Mouse (Mus musculus): ENCODE measurements at regions not wholly inside any gene's neighbourhood (a gene's known extent, or its start where the extent isn't known, plus 50 kb on each side); places are given as distances from the start of the nearest gene placed in this dataset.

DNA sequence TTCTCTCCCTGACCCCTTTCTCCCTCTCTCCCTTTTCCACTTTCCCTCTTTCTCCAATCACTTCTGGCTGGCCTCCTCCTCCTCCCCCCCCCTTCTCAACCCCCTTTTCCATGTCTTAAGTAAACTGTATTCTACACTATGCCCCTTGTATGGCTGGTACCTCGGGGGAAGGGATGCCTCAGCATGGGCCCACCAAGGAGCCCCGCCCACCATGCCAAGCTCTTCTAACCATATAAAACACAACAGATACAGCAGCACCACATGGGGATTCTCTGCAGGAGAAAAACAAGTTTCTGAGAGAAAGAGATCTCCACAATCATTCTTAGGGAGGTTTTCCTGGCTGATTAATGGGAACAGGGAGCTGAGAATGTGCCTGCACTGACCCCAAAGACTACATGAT is 196.6 kb upstream of the Trib2 start:
- no peak for ATAC-seq

DNA sequence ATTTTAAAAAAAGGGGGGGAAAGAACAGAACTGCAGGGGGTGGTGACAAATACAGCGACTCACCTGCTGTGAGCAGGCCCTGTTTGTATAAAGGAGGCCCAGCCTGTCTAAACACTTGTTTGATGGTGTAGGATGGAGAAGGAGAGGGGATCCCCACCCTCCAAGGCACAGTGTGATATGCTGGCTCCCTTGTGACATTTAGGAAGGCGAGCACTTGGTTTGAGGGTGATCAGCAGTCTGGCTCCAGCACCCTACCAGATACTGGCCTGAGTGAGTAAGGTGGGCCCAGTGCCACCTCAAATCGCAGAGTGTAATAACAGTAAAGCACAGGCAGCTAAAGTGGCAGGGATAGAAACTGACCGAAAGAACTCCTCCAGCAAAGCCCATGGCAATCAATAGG is 195.4 kb upstream of the Trib2 start:
- ATAC-seq: no peak

DNA sequence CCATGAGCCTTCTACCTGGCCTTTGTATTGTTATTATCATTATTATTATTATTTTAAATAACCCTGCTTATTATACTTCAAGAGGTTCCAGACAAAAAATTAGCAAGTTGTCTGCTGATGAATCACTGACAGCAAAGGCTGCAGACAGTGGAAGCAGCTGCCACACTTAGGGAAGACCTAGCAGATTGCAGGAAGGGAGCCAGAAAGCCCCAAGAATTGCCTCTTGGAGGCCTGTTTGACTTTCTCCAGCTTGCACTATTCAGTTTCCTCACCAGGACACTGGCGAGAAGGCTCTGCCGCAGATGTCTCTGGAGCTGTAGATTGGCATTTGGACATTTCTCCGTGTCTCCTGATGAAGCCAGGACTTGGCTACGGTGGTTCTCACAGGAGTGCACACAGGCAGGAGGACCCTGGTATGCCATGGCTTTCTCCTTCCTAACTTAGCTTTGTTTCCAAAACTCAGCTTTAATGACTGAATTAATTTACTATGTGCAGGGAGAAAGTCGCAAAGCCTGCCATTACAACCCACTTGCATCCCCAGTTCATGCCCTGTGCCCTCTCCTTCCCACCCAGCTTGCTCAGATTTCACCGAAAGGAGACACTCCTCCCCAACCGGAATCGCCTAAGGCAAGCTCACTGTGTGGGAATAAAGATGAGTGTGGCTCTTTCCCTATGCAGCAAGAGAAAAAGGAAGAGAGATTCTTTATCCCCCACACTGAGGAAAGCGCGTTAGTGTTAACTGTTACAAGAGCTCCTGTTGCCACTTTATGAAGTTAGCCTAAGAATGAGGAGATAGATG is 193.3 kb upstream of the Trib2 start:
- ATAC-seq: no peak

DNA sequence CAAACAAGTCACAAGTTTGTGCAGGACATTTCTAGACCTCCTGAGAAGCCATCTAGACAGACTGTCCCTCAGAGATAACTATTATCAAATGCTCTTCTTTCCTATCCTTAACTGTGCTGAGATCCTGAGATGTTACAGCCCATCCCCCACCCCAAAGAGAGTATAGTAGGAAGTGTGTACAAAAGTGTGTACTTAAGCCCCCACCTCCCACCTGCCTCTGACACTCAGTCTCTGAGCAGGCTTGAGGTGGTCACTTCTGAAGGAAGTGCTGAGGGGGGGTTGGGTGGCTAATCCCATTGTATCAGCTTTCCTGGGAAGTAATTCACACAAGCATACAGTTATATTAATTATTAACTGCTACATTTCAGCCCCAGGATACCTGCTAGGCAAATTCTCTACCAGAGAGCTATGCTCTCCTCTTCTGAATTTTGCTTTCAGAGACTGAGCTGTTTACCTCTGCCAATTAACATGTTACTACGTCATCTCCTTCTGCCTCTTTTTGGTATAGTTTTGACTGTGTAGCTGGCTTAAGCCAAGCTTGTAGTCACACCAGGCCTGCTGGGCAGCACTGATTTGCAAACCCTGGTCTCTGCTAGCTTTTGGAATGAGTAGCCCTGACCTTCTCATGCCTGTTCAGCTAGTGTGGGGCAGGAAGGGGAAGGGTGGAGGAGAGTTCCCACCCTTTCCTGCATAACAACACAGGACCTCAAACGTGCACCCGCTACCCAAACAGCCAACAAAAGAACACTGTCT is 192.2 kb upstream of the Trib2 start:
- peak; percentile 72 for ATAC-seq

DNA sequence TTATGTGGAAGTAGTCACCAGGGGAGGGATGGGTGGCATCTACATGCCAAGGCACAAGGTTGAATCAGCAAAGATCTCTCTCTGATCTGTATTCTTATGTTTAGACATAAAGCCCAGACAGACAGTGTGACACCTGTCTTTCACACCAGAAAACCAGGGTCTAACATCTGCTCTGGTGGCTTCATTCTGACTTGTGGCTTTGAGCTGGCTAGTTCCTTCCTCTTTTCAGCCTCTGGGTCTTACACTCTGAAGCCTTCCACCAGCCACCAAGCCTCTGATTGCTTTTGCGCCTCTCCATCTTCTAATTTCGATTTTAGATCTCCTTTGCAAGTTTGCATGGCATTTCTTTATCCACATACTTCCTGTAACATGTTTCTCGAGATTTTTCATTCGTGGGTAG is 191.5 kb upstream of the Trib2 start:
- peak; percentile 42 for ATAC-seq

DNA sequence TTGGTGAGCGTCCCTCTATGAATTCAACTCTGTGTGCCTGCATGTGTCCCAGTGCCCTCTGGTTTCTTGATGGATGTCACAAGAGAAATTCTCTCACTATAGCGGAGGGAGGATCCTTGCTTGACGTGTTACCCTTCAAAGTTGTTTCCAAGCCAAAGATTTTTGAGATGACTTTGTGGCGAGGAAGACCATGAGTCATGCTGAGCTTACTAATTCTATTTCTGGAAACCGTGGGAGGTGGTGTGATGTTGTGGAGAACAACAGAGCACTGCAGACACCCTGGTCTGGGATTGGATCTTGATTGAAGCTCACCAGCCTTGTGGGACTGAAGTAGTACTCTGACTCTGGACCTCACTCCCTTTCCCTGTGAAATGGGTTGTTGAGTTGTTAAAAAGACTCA is 190.0 kb upstream of the Trib2 start:
- ATAC-seq: peak; percentile 50

DNA sequence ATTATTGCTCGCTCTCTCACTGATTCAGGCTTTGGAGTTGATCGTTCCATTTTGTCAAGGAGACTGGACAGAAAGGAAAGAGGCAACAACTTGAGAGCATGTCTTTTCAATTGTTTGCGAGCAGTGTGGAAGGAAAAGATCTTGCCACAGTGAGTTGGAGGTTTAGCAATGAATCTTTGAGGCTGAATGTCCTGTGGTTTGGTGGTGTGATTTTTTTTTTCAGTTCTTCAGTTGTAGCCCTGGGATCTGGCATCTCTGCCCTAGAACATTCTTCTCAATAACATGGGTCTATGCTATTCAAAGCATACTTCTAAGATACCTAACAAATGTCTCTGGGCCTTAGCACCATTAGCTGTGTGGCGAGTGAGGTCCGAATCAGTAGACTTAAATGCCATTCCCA is 189.6 kb upstream of the Trib2 start:
- ATAC-seq: no peak

DNA sequence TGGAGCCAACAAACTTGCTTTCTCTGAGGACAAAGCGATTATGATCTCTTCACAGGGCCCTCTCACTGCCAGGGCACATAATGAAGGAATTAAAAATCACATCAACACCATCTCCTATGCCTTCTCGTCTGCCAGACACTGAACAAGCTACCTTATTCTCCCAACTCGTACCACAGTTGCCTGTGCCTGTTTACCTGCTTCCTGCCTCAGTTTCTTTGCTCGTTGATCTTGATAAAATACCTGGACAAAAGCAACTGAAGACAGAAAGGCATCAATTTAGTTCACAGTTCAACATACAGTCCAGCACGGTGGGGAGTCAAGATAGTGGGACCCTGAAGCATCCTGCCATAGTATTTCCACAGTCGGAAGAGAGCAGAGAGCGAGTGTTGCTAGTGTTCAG is 185.1 kb upstream of the Trib2 start:
- no peak for ATAC-seq

DNA sequence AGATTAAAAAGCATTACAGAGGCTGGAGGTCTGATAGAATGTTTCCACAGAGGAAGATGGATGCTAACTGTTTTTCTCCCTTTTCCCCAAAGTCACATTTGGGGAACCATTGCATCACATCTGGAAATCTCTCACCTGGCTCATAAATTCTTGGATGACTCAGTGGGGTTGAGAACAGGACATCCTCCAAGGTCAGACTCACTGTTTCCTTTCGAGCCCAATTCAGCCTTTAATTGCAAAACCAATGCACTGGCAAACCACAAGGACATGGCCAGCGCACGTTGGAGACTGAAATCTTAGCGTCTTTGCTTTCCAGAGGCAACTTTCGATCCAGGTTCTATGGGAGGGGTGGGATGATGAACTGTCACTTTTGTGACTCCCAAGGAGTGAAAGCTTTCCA is 184.5 kb upstream of the Trib2 start:
- ATAC-seq: no peak

DNA sequence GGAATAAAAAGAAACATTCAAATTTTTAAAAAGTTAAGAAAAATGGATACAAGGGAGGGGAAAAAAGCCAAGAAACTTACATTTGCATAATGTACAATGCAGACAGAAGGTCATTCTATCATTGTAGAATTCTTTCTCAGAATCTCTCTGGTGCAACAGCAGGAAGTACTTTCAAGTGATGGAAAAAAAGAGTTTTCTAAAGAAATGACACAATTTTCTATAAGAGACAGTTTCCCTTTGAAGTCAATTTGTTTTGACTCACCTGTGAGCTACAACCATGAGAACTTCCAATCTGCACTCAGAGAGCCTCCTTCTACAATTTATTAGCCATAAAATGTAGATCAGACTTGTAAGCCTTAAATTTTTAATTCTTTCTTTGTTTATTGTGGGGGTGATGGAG is 181.6 kb upstream of the Trib2 start:
- ATAC-seq: peak; percentile 87

DNA sequence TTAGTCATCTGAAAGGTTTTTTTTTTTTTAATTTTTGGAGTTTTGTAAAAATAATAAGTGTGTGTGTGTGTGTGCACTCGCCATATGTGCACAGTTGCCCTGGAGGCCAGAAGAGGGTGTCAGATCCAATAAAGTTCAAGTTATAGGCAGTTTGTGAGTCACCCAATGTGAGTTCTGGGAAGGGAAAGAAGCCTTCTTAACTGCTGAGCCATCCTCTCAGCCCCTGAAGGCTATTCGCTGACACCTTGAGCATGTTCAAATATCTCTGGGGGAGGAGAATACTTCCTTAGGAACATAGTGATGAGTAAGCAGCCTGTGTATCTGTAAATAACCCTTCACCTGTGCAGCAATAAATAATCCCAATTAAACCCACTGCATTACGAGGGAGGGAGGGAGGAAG is 177.1 kb upstream of the Trib2 start:
- no peak for ATAC-seq

DNA sequence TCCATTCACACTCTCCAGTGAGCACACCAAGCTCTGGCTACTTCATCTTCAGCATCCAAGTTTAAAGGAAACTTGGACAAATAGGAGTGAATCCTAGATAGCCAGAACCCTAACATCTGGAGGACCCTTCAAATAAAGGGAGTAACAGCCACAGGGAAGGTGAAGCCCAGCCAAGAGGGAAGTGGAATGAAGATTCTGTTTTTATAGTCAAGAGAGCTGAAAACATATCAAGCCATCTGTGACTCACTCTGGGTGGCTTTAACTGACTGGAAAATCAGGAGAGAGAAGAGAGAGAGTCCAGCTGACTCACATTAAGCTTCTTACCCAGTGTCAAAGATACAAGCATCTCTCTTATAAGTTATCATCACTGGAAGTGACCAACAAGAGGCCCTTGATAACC is 169.6 kb upstream of the Trib2 start:
- no peak for ATAC-seq

DNA sequence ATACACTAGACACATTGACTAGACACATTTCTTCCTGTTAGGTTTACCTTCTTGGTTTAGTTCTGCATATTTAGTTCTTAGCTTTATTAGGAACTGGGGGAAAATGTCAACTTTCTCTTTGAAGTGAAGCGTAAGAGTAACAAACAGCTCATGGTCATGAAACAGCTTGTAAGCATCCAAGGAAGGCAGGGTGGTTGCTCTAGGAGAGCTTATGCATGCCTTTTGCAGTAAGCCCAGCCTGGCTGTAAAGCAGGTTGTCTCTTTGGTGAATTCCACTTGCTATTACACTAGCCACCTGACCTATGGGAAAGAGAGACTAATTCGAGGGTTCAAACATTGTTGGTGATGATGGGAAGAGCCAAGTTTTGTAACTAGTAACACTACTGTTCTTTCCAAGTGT is 168.9 kb upstream of the Trib2 start:
- no peak for ATAC-seq

DNA sequence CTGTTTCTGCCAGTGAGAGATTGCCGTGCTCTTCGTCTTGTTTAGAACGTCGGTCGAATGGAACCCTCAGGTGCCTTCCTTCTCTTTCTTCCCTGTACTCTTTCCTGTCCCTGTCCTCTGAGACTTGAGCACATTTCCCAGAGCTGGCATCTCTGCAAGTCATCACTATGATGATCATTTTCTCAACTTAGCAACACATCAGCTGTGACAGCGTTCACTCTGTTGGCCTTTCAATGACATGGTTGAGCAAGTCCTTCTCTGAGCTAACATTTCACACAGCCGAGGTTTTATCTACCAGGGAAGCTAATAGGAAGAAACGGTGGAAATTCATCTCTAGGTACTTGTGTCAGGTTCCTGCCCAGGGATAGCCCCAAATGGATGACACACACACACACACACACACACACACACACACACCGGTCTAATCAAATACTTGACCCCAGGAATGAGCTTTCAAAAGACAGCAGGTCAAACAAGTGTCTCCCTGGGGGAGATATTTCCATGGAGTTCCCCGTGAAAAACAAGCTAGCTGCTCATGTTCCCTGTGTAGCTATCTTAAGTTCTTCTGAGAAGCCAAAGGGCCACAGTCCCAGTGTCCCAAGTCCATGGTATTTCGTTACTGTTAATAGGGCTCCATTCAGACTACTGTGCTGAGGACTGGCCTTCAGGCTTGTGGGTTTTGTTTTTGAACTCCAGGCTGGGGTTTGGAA is 167.0 kb upstream of the Trib2 start:
- ATAC-seq: no peak

DNA sequence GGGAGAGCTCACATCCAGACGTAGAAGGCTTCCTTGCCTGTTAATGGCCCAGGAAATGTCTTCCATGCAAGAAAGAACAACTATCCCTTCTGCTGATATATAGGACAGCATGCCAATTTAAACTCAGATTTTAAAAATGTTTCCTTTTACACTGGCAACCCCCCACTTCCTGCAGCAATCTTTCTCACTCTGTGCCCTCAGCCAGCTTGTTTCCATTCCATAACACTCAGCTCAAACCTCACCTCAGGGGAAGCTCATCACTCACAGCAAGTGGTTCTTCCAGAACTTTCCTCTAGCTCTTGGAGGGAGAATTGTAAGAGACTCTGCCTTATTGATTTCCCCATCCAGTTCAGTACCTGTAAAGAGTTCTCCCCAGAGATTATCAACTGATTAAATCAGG is 165.0 kb upstream of the Trib2 start:
- peak; percentile 96 for ATAC-seq

DNA sequence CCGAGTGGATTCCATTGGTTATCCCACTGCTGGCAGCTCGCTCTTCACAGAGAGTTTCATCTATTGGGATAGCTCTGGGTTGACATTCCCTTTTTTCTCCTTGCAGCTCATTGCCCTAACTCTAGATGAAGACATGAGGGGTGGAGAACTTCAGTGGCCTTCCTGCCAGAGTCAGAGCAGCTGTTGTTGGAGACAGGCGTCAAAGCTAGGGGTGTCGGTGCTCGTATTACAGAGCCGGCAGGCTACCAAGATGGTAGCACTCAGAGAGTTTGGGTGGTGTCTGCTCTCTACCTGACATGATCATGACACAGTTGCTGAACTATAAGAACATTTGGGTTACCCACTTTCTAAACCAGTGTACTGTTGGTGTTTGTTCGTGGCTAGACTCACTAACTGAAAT is 162.5 kb upstream of the Trib2 start:
- ATAC-seq: no peak

DNA sequence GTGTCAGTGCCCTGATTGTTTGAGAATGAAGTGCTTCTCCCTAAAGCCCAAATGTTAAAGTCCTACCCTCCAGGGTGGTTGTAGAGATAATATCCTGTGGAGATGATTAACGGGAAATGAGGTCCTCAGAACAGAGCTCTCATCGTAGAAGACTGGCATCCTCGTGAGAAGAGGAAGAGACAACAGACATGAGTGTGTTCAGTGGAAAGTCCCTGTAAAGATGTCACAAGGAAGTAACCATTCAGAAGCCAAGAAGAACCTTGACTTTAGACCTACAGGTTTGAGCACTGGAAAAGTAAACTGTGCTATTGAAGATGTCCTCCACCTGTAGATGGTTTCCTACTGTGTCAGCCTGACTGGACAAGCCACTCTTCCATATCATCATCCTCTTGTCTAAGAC is 155.1 kb upstream of the Trib2 start:
- peak; percentile 76 for ATAC-seq

DNA sequence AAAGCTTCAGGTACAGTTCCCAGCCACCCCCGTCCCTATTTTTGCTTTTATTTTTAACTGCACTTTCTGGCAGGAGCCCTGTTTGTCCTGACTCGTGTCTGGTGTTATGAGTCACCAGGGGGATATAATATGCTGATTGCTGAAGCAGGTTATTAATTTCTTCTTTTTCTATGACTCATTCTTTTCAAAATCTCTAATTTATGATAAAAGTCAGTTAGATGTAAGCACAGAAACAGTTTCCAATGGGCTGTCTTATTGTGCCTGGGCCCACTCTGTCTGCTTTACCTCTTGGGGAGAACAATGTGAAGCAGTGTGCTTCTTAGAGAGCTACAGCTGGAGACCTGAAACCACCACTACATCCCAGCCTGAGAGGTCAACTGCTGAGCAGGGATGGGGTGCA is 153.5 kb upstream of the Trib2 start:
- ATAC-seq: peak; percentile 12

DNA sequence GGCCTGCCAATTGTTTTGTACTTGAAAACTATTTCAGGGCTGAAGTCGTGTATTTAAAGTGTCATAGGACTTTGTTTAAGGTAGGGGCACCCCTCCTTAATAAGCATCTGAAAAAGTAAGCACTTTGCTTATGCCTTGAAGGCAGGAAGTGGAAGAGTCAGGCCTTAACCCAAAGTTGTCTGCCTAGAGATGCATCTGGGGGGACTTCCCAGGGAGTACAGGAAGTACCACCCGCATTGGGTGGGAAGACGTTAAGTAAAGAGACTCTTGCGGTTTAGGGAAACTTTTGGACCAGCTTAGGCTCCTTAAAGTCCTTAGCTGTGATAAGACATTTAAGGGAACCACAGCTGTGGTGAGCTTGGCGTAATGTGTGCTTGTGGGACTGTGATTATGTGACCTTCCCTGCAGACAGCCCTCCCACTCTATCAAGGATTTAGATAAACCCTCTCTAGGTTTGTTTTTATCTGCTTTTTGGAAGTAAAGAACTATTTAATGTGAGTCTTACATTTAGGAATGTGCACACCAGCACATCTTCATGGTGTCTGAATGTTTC is 150.9 kb upstream of the Trib2 start:
- peak; percentile 81 for ATAC-seq

DNA sequence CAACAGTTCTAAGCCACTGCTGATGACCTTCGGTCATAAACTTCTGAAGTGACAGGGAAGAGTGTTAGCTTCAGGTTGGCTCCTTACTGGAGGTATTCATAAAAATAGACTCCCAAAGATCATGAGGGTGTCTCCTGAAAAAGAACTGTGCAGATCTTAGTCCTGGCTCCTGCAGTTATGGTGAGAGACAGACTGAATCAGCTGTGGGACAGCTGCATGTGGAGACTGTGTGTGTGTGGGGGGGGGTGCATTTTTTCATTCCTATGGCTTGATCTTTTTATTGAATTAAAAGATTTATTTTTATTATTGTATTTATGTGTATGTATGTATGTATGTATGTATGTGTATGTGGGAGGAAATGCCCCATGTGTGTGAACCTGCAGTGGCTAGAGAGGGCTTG is 149.9 kb upstream of the Trib2 start:
- ATAC-seq: no peak

DNA sequence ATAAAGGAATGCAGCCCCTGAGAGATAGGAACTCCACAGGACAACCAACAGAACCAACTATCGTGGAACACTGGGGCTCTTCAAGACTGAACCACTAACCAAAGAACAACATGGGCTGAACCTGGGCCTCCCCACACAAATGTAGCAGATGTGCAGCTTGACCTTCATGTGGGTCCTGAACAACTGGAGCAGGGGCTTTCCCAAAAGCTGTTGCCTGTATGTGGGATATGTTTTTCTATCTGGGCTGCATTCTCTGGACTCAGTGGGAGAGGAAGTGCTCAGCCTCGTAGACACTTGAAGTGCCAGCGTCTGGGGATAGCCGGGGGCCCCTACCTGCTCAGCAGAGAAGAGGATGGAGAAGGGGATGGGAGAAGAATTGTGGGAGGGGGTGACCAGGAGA is 149.2 kb upstream of the Trib2 start:
- no peak for ATAC-seq

DNA sequence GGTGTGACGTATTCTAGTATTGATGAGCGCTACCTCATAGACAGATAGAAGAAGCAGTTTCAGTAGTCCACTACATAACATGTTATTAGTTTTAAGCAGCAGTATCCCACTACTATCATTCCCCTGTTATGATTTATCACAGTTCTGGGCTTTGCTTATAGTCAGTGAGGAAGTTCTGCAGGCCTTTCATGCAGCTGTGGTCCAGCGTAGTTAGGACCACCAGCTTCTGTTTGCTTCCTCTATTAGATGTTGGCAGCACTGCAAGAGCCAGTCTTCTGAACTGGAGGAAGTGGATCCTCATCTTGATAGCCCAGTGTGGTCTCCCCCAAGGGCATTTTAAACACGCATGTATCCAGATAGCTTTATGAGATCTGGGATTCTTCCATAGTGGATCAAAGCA is 147.4 kb upstream of the Trib2 start:
- ATAC-seq: no peak

DNA sequence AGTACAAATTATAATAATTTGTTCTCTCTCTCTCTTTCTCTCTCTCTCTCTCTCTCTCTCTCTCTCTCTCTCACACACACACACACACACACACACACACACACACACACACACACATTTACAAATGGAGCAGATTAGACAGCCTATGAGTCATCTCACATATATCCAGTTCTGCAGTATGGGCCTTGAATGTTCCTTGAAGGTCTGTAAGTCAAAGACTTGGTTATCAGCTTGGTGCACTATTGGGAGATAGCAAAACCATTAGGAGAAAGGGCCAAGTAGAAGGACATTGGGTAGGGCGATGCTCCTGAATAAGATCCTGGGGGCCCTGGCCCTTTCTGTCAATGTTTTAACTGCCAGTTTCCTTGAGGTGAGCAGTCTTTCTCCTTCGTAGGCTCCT is 145.1 kb upstream of the Trib2 start:
- no peak for ATAC-seq
